Mouse (Mus musculus): Measurements from ENCODE around the gene Lor. TPM values are rescaled to one million over a fixed set of nuclear protein-coding genes. Genes with fewer than 3 reads are reported as not detected.
A peak's percentile ranks its signal among the peaks of the same experiment; 100 is the strongest.

The Lor gene
- total RNA-seq (2021): not detected
- long read RNA-seq, experiment 1: 0 reads
- long read RNA-seq, experiment 2, partial matches to known transcripts: 0 of 1 reads
- long read RNA-seq, experiment 2, other reads (novel, unspliced or antisense): 1 of 1 reads

DNA sequence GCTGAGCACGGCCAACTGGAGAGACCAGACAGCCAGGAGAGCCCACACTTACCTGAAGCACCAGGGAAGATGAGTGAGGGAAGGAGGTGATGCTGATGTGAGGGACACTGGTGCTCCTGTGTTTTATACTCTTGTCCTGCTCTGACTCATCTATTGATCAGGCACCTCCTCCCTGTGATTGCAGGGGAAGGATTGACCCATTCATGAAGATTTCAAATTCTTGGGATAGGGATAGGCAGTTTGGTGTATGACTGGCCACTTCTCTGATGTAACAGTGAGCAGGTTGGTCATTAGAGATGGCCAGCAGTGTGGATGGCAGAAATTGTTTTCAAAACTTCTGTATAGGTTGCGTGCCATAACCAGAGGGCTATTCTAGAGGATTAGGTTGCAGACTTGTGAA, at the start of gene Lor:
Gene Lor (minus strand): TSS at position 101 of the 400 bp plus-strand sequence.
- no peak for DNase-seq

DNA sequence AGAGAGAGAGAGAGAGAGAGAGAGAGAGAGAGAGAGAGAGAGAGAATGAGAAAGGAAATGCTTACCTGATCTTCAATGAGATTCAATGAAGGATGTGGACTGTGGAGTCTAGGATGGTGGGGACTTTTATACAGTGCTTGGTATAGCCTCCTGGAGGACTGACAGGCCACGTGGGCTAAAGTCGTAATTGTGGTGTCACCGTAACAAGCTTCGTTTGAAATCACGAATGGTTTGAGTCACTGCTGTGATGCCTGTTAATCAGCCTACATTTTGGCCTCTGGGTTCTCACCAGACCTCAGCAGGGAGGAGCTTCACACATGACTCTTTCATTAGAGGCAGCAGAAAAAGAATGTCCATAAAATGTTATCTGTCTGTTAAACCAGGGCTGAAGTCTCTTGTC, 40.9 kb upstream of the Lor start, which contains the start of gene Prr9:
Gene Prr9 (minus strand): TSS at position 101 of the 400 bp plus-strand sequence.
- no peak for DNase-seq

DNA sequence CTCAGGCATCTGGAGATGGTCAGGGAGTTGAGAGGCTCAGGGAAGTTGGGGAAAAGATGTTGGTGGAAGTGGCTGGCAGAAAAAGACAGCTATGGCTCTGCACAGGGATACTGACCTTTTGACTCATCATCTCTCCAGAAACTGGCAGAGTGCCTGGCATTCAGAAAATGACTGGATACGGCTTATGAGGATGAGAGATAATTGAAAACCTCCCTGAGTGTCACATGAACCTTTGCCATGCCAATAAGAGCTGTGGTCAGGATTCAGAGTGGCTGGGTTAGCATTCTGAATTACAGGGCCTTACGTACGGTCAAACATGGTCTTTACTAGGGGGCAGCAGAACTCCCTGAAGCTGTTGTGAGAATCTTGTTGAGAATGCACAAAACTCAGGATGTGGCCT, 38.0 kb upstream of the Lor start:
- DNase-seq: no peak

DNA sequence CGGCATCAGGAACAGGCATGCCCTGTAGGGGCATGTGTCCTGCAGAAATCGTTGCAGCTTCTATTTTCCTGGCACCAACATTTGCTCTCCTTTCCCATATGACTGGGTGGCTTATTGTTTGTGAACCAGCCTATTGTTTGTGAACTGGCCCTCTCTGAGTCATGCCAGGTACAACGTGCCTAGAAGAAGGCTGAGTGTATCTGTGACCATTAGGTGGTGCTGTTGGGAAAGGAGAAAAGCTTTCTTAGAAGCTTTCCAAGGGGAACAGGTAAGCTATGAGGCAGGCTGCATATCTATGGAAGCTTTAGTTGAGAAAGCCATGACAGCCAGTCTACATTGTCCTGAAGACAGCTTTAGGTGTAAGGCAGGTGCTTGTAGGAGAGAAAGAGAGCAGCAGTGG, 35.0 kb upstream of the Lor start:
- no peak for DNase-seq

DNA sequence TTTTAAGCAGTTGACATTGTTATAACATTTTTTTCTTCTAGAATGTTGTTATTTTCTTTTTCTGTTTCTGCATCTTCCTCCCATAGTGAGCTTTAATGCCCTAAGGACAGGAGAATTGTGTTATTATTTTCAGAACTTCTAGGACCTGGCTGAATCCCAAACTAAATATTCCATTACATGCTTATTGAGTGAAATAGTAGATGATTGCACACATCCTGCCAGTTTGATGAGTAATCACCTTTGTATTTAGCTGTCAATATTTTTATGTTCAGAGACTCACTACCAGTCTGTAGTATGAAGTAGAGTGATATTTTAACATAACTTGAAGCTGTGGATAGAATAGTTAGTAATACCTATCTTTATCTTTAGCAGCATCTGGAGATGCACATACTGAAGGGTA, 28.6 kb upstream of the Lor start:
- no peak for DNase-seq

DNA sequence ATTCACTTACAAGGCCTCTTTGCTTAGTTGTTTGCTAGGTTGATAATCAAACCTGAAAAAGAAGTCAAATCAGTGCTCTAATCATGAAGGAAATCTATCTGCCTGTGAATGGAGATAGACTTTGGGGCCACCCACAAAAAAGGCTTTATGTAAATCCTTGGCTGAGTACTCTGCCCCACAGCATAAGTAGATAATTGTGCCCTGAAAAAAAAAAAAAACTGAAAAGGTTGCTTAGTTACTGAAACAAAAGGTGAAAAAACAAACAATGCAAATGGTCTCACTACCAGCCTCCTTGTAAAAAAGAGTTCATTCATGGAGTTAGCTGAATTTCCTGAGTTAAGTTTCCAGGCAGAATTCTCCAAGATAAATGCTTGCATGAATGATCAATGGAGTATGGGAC, 27.8 kb upstream of the Lor start:
- no peak for DNase-seq

DNA sequence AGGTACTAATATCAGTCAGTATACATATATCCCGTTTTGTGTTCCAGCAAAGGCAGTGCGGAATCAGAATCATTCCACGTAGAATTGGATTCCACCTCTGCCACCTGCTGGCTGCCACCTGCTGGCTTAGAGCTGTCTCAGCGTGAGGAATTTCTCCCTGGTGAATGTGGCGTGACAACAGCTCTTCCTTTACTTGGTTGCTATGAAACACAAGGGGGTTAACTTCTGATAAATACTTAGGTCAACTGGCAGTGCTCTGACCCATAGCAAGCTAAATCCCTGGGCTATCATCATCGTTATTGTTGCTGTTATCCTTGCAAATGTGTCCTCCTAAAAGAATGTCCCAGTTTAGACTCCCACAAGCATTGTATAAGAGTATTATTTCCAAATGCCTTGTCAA, 23.6 kb upstream of the Lor start:
- no peak for DNase-seq

DNA sequence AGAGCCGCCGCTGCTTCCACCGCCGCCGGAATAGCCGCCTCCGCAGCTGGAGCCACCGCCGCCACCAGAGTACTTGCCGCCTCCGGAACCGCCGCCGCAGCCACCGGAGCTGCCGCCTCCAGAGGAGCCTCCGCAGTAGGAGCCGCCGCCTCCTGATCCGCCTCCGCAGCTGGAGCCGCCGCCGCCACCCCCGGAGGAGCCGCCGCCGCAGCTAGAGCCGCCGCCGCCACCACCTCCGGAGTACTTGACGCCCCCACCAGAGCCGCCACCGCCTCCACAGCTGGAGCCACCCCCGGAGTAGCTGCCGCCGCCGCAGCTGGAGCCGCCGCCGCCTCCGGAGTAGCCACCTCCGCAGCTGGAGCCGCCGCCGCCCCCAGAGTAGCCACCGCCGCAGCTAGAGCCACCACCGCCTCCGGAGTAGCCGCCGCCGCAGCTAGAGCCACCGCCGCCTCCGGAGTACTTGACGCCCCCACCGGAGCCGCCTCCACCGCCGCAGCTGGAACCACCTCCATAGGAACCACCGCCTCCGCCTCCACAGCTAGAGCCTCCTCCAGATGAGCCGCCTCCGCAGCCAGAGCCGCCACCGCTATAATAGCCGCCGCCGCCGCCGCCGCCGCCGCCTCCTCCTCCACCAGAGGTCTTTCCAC, 1.5 kb downstream of the Lor start:
- DNase-seq: peak; percentile 13

DNA sequence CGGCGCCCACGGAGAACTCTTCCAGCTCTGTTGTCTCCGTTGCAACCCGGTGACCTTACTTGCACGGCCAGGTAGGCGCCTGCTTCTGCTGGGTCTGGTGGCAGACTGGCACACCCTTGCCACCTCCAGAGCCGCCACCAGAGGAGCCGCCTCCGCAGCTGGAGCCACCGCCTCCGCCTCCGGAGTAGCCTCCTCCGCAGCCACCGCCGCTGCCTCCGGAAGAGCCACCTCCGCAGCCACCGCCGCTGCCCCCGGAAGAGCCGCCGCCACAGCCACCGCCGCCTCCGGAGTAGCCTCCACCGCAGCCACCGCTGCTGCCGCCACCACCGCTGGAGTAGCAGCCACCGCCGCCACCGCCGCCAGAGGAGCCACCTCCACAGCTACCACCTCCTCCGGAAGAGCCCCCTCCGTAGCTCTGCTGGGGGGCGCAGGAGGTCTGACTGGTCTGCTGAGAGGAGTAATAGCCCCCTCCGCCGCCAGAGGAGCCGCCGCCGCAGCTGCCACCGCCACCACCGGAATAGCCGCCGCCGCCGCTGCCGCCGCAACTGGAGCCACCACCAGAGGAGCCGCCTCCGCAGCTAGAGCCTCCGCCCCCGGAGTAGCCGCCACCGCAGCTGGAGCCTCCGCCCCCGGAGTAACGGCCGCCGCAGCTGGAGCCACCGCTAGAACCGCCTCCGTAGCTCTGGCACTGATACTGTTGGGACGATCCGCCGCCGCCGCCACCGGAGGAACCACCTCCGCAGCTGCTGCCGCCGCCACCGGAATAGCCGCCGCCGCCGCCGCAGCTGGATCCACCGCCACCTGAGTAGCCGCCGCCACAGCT, 2.3 kb downstream of the Lor start:
- peak; percentile 54 for DNase-seq

DNA sequence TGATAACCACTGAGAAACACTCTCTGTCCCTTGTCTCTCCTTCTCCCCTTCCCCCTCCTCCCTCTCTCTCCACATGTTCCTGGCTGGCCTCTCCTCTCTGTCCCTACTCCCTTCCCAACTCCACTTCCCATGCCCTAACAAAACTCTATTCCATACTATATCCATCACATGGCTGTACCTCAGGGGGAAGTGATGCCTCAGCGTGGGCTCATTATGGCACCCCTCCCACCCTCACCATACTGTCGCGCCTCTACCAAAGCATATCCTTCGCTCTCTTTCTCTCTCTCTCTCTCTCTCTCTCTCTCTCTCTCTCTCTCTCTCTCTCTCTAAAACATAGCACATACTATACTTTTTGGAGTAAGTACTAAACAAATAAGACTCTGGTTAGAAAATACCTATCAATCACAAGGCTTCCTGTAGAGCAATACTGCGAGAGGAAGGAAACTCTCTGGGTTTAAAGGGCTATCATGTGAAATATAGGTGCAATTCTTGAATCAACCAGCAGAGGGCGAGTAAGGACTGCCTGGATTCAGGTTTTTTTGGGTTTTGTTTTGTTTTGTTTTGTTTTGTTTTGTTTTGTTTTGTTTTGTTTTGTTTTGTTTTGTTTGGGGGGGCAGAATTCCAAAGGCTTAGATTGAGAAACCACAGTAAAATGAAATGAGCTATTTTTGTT, 32.4 kb downstream of the Lor start:
- DNase-seq: no peak

DNA sequence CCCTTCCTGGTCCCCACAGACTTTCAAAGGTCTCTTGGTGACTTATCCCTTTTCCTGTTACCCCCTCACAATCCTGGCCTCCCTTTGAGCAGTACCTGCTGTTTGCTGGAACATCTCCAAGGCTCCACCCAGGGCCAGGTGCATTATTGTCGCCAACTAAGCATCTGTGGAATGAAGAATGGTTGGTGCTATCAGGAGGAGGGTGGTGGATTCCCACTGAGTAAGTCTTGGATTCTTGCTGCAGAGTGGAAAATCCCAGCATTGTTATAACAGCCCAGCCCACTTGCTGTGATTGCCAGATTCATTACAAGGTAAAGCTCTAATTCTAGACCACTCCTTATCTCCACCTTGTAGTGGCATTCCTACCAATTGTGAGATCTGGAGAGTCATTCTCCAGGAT, 49.0 kb downstream of the Lor start:
- no peak for DNase-seq

DNA sequence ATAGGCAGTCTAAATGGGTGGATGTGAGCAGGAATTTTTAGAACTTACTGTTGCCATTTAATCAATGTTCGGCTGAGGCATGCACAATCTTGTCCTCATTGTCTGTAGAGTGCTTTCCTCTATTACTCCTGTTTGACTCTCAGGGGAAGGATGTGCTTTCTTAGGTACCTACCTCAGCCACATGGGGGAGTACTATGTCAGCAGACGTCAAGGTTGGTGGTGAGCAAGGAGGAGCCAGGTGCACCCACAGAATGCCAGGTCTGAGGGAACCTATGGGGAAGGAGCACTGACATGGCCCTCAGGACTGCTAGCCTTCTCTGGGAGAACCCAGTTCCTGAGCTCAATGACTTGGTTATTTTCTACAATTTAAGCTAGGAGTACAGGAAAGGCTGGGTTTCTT, 49.7 kb downstream of the Lor start:
- no peak for DNase-seq

Small RNAs within 50 kb of the gene (microRNA-seq; reads per million reads assigned to microRNA genes)
- 0 reads per million in 2 experiments for gene Gm25145 (ENCODE audit: borderline replicate concordance in 2 of 2)

Other genes starting within 250 kb of the Lor start
- not detected for gene Pglyrp3, start 68.6 kb downstream of the Lor start, total RNA-seq (2021)
- not detected for gene Prr9, start 40.8 kb upstream of the Lor start, total RNA-seq (2021)
- gene Lelp1, start 59.6 kb upstream of the Lor start, total RNA-seq (2021): not detected
- gene Sprr2a1, start 132.7 kb upstream of the Lor start, total RNA-seq (2021): not detected
- not detected for gene Sprr2a2, start 132.8 kb upstream of the Lor start, total RNA-seq (2021)
- not detected for gene Sprr2a3, start 202.3 kb upstream of the Lor start, total RNA-seq (2021)
- gene Sprr2b, start 233.5 kb upstream of the Lor start, total RNA-seq (2021): not detected